8 mouse cellular contexts compared by ENCODE assay signal in genomic region chr16:18396201-18396600, GRCm38 (mm10). TPM values are rescaled to one million over a fixed set of nuclear protein-coding genes. Genes with fewer than 3 reads are reported as not detected.
DNase-seq lines count a peak whose midpoint lies in the region; ATAC-seq and TF ChIP-seq lines count a peak whose summit lies in the region.

No protein-coding gene starts in this region.

- peaks cover 46% of the 10 kb centered on the region for H3K36me3 ChIP-seq in embryonic facial prominence, embryonic 13.5 days

- H3K9me3 ChIP-seq in embryonic facial prominence, embryonic 13.5 days = no peaks in the 10 kb centered on the region

- no peak for TF ChIP-seq CTCF in lung, adult 2 months (IDR thresholded peaks at IDR 0.05; ENCODE audit: insufficient read depth, low read length)

- no peaks in the 10 kb centered on the region for H3K27me3 ChIP-seq in embryonic facial prominence, embryonic 13.5 days

- peak; percentile 39 for DNase-seq in ovary, adult 18-20 months (ENCODE audit: low spot score)
- no peak for DNase-seq in ovary, postnatal 14 days (ENCODE audit: low spot score)
- peak; percentile 33 for DNase-seq in heart, postnatal 4 days
- DNase-seq in lung, adult 2 months = peak; percentile 54
- no peak for DNase-seq in c-Kit-positive CD71-positive TER-119-positive erythroid progenitor cells, embryonic 14.5 days (ENCODE audit: low spot score)
- DNase-seq in testis, postnatal 10 days (ENCODE audit: low spot score) = no peak
- no peak for DNase-seq in embryo, embryonic 9.5 days (ENCODE audit: extremely low spot score)

- no peak overlapping the region for H3K9ac ChIP-seq in embryonic facial prominence, embryonic 13.5 days

- peaks cover 49% of the 10 kb centered on the region for H3K4me1 ChIP-seq in embryonic facial prominence, embryonic 13.5 days
- peaks cover 12% of the 10 kb centered on the region for H3K4me1 ChIP-seq in lung, adult 2 months (ENCODE audit: control insufficient read depth, insufficient read depth, low read length)

- TF ChIP-seq POLR2A in lung, adult 2 months (IDR thresholded peaks at IDR 0.05; ENCODE audit: borderline replicate concordance, extremely low read depth, low read depth, low read length) = peak; percentile 41; the same call in 1 of the 2 replicates

- 0 out of 2 replicates have a peak overlapping the region, but pooled peaks have one; percentile 57 for H3K27ac ChIP-seq in embryonic facial prominence, embryonic 13.5 days

- H3K4me3 ChIP-seq in embryonic facial prominence, embryonic 13.5 days = no peak overlapping the region
- H3K4me3 ChIP-seq in lung, adult 2 months (replicated peaks; ENCODE audit: extremely low read depth, low read depth, low read length) = no peak overlapping the region

- no peak overlapping the region for H3K4me2 ChIP-seq in embryonic facial prominence, embryonic 13.5 days

- ATAC-seq in embryonic facial prominence, embryonic 13.5 days (ENCODE audit: insufficient number of reproducible peaks, insufficient read depth, low FRiP score, low TSS enrichment, low read depth) = no peak

- WGBS in embryonic facial prominence, embryonic 13.5 days = 83% methylated on average over 2 of the region's 2 CpGs
- 32% methylated on average over 2 of the region's 2 CpGs for WGBS in lung, adult 2 months

RNA-seq across cellular contexts. Expression of gene Txnrd2, which starts 30.0 kb away (rescaled TPM):
- 14.9 and 17.7 TPM in 2 replicates for polyA plus RNA-seq in embryonic facial prominence, embryonic 13.5 days (2015; fragmentation: Nextera tagmentation; extraction: Ambion mirVana)
- total RNA-seq in heart, postnatal 4 days (2021) = 10 to 100 TPM; 26.7 to 29.0 TPM
- 11.7 and 19.4 TPM in 2 replicates for polyA plus RNA-seq in lung, adult 2 months (2012; rRNA removed)

RNA-seq across cellular contexts. Expression of gene Comt, which starts 30.5 kb away (rescaled TPM):
- polyA plus RNA-seq in embryonic facial prominence, embryonic 13.5 days (2015; fragmentation: Nextera tagmentation; extraction: Ambion mirVana) = 73.9 and 78.8 TPM in 2 replicates
- total RNA-seq in heart, postnatal 4 days (2021) = 100 to 1,000 TPM; 116 to 122 TPM
- 159 and 171 TPM in 2 replicates for polyA plus RNA-seq in lung, adult 2 months (2012; rRNA removed)

RNA-seq across cellular contexts. Expression of gene Arvcf, which starts 48.2 kb away (rescaled TPM):
- 30.8 and 33.6 TPM in 2 replicates for polyA plus RNA-seq in embryonic facial prominence, embryonic 13.5 days (2015; fragmentation: Nextera tagmentation; extraction: Ambion mirVana)
- total RNA-seq in heart, postnatal 4 days (2021) = 10 to 100 TPM; 43.5 to 44.2 TPM
- 49.9 and 53.7 TPM in 2 replicates for polyA plus RNA-seq in lung, adult 2 months (2012; rRNA removed)

RNA-seq across cellular contexts. Expression of gene Tango2, which starts 48.3 kb away (rescaled TPM):
- polyA plus RNA-seq in embryonic facial prominence, embryonic 13.5 days (2015; fragmentation: Nextera tagmentation; extraction: Ambion mirVana) = 27.6 and 30.6 TPM in 2 replicates
- total RNA-seq in heart, postnatal 4 days (2021) = 10 to 100 TPM; 47.0 to 48.8 TPM
- 35.1 and 36.1 TPM in 2 replicates for polyA plus RNA-seq in lung, adult 2 months (2012; rRNA removed)

Comparison
In these comparisons a context has a peak if more than half of its experiments do, and no peak if none do; other contexts are left out.
1. DNase-seq: peak in ovary, adult 18-20 months (single experiment), heart, postnatal 4 days (single experiment) and lung, adult 2 months (single experiment); none in ovary, postnatal 14 days (single experiment), c-Kit-positive CD71-positive TER-119-positive erythroid progenitor cells, embryonic 14.5 days (single experiment), testis, postnatal 10 days (single experiment) and embryo, embryonic 9.5 days (single experiment).